Mouse (Mus musculus) bone marrow, adult 2 months (tissue): ENCODE measurements around the gene Timm10.

ENCODE experiments used
- CTCF ChIP-seq: fragments of 200-500 bp; IDR thresholded peaks from 2 replicates; pipeline ENCODE4 v1.5.1; 2011; ENCODE audit warnings: low read length, control low read depth; ENCODE audit not compliant: control insufficient read depth, insufficient read depth
- POLR2A ChIP-seq: fragments of 200-500 bp; IDR thresholded peaks from 2 replicates; pipeline ENCODE4 v1.6.1; 2011; ENCODE audit warnings: low read depth, mild to moderate bottlenecking, control low read depth, low read length, borderline replicate concordance; ENCODE audit not compliant: control insufficient read depth

DNA sequence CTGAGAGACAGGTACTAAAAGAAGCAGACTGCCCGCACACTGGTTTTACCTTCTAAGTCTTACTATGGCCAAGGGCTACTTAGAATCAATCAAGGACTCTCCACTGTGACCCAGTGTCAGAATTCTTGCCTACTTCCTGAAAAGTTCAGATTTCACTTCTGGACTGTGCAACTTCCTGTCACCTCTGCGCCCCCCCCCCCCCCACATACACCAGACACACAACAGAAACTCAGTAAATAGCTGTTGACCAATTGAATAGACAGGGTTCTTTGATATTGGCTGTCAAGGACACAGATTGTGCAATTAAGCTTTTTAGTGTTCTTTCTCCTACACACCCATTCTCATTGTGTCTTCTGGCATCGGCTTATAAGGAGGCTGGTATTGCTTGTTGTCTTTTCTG lies 38.5 kb upstream of the Timm10 start:
- no peak for TF ChIP-seq POLR2A
- TF ChIP-seq CTCF = no peak
